Mouse (Mus musculus) liver, postnatal 0 days (tissue): ENCODE measurements around the gene Ksr2. TPM values are rescaled to one million over a fixed set of nuclear protein-coding genes. Genes with fewer than 3 reads are reported as not detected.
"Not testable (repeated sequence)": the region's sequence is repeated elsewhere in the genome, so short reads cannot be mapped to it uniquely, and the experiment has no call there.

Experiments
- ATAC-seq: fragments of 200-750 bp; cut with Nextera tagmentation; 2 replicates; pipeline ENCODE4 v1.8.0; 2017; ENCODE audit warnings: mild to moderate bottlenecking, moderate library complexity
- DNase-seq: peaks from one replicate; pipeline ENCODE4 v3.0.0-alpha.2; 2016
- H3K27ac ChIP-seq: fragments of 300-500 bp; sonication (generic); 2 replicates; pipeline ENCODE4 v1.5.1; 2014; ENCODE audit warnings: antibody characterized with exemption, moderate library complexity, mild to moderate bottlenecking, low read depth
- H3K27me3 ChIP-seq: fragments of 300-500 bp; sonication (generic); 2 replicates; pipeline ENCODE4 v1.6.1; 2014; ENCODE audit warnings: low read length, control low read depth, mixed read lengths; ENCODE audit not compliant: insufficient read depth
- H3K36me3 ChIP-seq: fragments of 300-500 bp; sonication (generic); replicated peaks from 2 replicates; pipeline ENCODE4 v1.6.1; 2014; ENCODE audit warnings: mild to moderate bottlenecking, control low read depth, low read length, moderate library complexity, mixed read lengths; ENCODE audit not compliant: insufficient read depth
- H3K4me1 ChIP-seq: fragments of 300-500 bp; sonication (generic); 2 replicates; pipeline ENCODE4 v1.6.1; 2014; ENCODE audit warnings: antibody characterized with exemption, mild to moderate bottlenecking, control low read depth; ENCODE audit not compliant: insufficient read depth
- H3K4me2 ChIP-seq: fragments of 300-500 bp; sonication (generic); 2 replicates; pipeline ENCODE4 v1.6.1; 2014; ENCODE audit warnings: low read depth, mild to moderate bottlenecking, low read length, moderate library complexity, mixed read lengths
- H3K4me3 ChIP-seq: fragments of 300-500 bp; sonication (generic); 2 replicates; pipeline ENCODE4 v1.5.1; 2014; ENCODE audit warnings: low read depth, low read length
- H3K9ac ChIP-seq: fragments of 300-500 bp; sonication (generic); replicated peaks from 2 replicates; pipeline ENCODE4 v1.6.1; 2014; ENCODE audit warnings: mild to moderate bottlenecking, moderate library complexity
- H3K9me3 ChIP-seq: fragments of 300-500 bp; sonication (generic); 2 replicates; pipeline ENCODE4 v1.6.1; 2016; ENCODE audit warnings: mild to moderate bottlenecking, control low read depth, low read length, mixed read lengths
- CTCF ChIP-seq: sonication (generic); IDR thresholded peaks from 2 replicates; pipeline ENCODE4 v1.5.1; 2016; ENCODE audit warnings: antibody characterized with exemption, low read depth
- EP300 ChIP-seq: IDR thresholded peaks from 2 replicates; pipeline ENCODE4 v1.6.1; 2016; ENCODE audit warnings: antibody characterized with exemption, low read depth, mild to moderate bottlenecking
- WGBS: fragments of 180-500 bp; shearing (Covaris S2); extraction: QIAGEN DNeasy Blood & Tissue Kit; methylation state at CpG from one replicate; pipeline ENCODE4 v1.1.7; 2014; ENCODE audit not compliant: insufficient replicate concordance; 5-methylcytosine and 5-hydroxymethylcytosine counted together
- polyA plus RNA-seq: library from polyadenylated mRNA; unstranded; fragments of >200 nt; fragmentation: Nextera tagmentation; extraction: Ambion mirVana; gene quantifications from 2 replicates; pipeline ENCODE4 v1.2.1, GENCODE M21; 2015

Gene Ksr2
- polyA plus RNA-seq, 1 experiment from 2014 or later = 0.09 TPM

- DNase-seq (no peak), ATAC-seq (no peak)
- Histone ChIP-seq H3K36me3 (no peaks in the 10 kb centered on the region), H3K9ac (no peak overlapping the region), H3K4me1 (peaks cover 4% of the 10 kb centered on the region; the same call in 1 of the 2 replicates), H3K4me2 (no peak overlapping the region), H3K27ac (no peak overlapping the region), H3K4me3 (no peak overlapping the region), H3K9me3 (no peaks in the 10 kb centered on the region), H3K27me3 (peaks cover 49% of the 10 kb centered on the region)
- 37% methylated on average over 18 of the region's 19 CpGs for WGBS
- TF ChIP-seq CTCF (no peak), EP300 (no peak)
Measured at GRCm38 (mm10) chr5:117415011-117415912, 1.5 kb downstream of the Ksr2 start.

- no peaks in the 10 kb centered on the region for H3K9me3 ChIP-seq
- no peak overlapping the region for H3K4me2 ChIP-seq
- H3K27me3 ChIP-seq = peaks cover 38% of the 10 kb centered on the region
- no peak overlapping the region for H3K4me3 ChIP-seq
- 43% methylated on average over 2 of the region's 2 CpGs for WGBS
- H3K4me1 ChIP-seq = peaks cover 4% of the 10 kb centered on the region; the same call in 1 of the 2 replicates
- ATAC-seq = peak; percentile 49
- no peak for DNase-seq
- no peaks in the 10 kb centered on the region for H3K36me3 ChIP-seq
- H3K27ac ChIP-seq = no peak overlapping the region
- TF ChIP-seq EP300 (no peak), CTCF (no peak)
- H3K9ac ChIP-seq = no peak overlapping the region
Measured at GRCm38 (mm10) chr5:117417442-117417841, 3.6 kb downstream of the Ksr2 start.

- not testable (repeated sequence) for H3K36me3 ChIP-seq, H3K27me3 ChIP-seq, H3K4me2 ChIP-seq, ATAC-seq, DNase-seq, H3K27ac ChIP-seq, H3K9ac ChIP-seq, H3K9me3 ChIP-seq, H3K4me3 ChIP-seq, H3K4me1 ChIP-seq
- 81% methylated on average over 7 of the region's 7 CpGs for WGBS
Measured at GRCm38 (mm10) chr5:117433501-117433900, 19.7 kb downstream of the Ksr2 start.

GRCm38 (mm10) chr5:117440261-117440660, 26.5 kb downstream of the Ksr2 start:
- Histone ChIP-seq H3K27me3 (no peaks in the 10 kb centered on the region), H3K4me2 (no peak overlapping the region), H3K4me1 (no peaks in the 10 kb centered on the region; the same call in 1 of the 2 replicates), H3K4me3 (no peak overlapping the region), H3K36me3 (no peaks in the 10 kb centered on the region), H3K9ac (no peak overlapping the region), H3K9me3 (no peaks in the 10 kb centered on the region), H3K27ac (no peak overlapping the region)
- ATAC-seq (no peak), DNase-seq (no peak)
- no peak for TF ChIP-seq CTCF
- no peak for TF ChIP-seq EP300
- WGBS = 87% methylated on average over 11 of the region's 11 CpGs

- no peaks in the 10 kb centered on the region for H3K9me3 ChIP-seq
- H3K27me3 ChIP-seq = no peaks in the 10 kb centered on the region
- ATAC-seq (no peak), DNase-seq (no peak)
- H3K4me3 ChIP-seq = no peak overlapping the region
- no peaks in the 10 kb centered on the region; the same call in 1 of the 2 replicates for H3K4me1 ChIP-seq
- H3K4me2 ChIP-seq = no peak overlapping the region
- TF ChIP-seq EP300 (no peak), CTCF (no peak)
- H3K36me3 ChIP-seq = no peaks in the 10 kb centered on the region
- 65% methylated on average over 18 of the region's 18 CpGs for WGBS
- no peak overlapping the region for H3K9ac ChIP-seq
- H3K27ac ChIP-seq = no peak overlapping the region
Measured at GRCm38 (mm10) chr5:117441242-117441842, 27.5 kb downstream of the Ksr2 start.

- Histone ChIP-seq H3K9me3 (no peaks in the 10 kb centered on the region), H3K27me3 (no peaks in the 10 kb centered on the region), H3K36me3 (no peaks in the 10 kb centered on the region), H3K27ac (no peak overlapping the region), H3K4me2 (no peak overlapping the region), H3K4me1 (no peaks in the 10 kb centered on the region; the same call in 1 of the 2 replicates), H3K9ac (no peak overlapping the region), H3K4me3 (no peak overlapping the region)
- DNase-seq = no peak
- ATAC-seq = no peak
- 85% methylated on average over 12 of the region's 12 CpGs for WGBS
- TF ChIP-seq CTCF (no peak), EP300 (no peak)
Measured at GRCm38 (mm10) chr5:117442157-117442765, 28.5 kb downstream of the Ksr2 start.
